Mouse (Mus musculus): ENCODE data around the gene Hmgxb4.

The Hmgxb4 gene

GRCm38 (mm10) chr8:75078851-75079250 lies 85.7 kb downstream of the Hmgxb4 start:
- no peak for DNase-seq
